Mouse (Mus musculus) brown adipose tissue, adult 24 weeks (tissue): ENCODE results near the gene Mtch1. TPM values are rescaled to one million over a fixed set of nuclear protein-coding genes. Genes with fewer than 3 reads are reported as not detected.
A peak's percentile ranks its signal among the peaks of the same experiment; 100 is the strongest.
"Not testable (repeated sequence)": the region's sequence is repeated elsewhere in the genome, so short reads cannot be mapped to it uniquely, and the experiment has no call there.

ENCODE experiments used
- H3K27ac ChIP-seq: fragments of 200-500 bp; replicated peaks from 2 replicates; pipeline ENCODE4 v1.5.1; 2012; ENCODE audit warnings: low read depth, mild to moderate bottlenecking, low read length
- H3K4me1 ChIP-seq: fragments of 200-500 bp; 2 replicates; pipeline ENCODE4 v1.6.1; 2012; ENCODE audit warnings: low read length, mixed read lengths; ENCODE audit not compliant: control insufficient read depth, insufficient read depth, insufficient read length
- H3K4me3 ChIP-seq: fragments of 200-500 bp; 2 replicates; pipeline ENCODE4 v1.5.1; 2012; ENCODE audit warnings: low read depth, mild to moderate bottlenecking, low read length, moderate library complexity; ENCODE audit not compliant: insufficient read depth
- polyA plus RNA-seq: library from polyadenylated mRNA; stranded (reverse); fragments of >200 nt; gene quantifications from 2 replicates; pipeline ENCODE4 v1.2.4, GENCODE M21; 2012; ENCODE audit not compliant: missing spikeins, insufficient read depth, insufficient read length

Mtch1 gene
- polyA plus RNA-seq, 1 experiment = 261 TPM

GRCm38 (mm10) chr17:29330671-29331410 lies 16.9 kb downstream of the Mtch1 start:
- no peak overlapping the region for H3K27ac ChIP-seq
- H3K4me1 ChIP-seq = no peaks in the 10 kb centered on the region
- H3K4me3 ChIP-seq = no peak overlapping the region

- Histone ChIP-seq H3K27ac (no peak overlapping the region), H3K4me3 (no peak overlapping the region), H3K4me1 (no peaks in the 10 kb centered on the region)
These were observed 17.5 kb downstream of the Mtch1 start for GRCm38 (mm10) chr17:29330221-29330620.

DNA sequence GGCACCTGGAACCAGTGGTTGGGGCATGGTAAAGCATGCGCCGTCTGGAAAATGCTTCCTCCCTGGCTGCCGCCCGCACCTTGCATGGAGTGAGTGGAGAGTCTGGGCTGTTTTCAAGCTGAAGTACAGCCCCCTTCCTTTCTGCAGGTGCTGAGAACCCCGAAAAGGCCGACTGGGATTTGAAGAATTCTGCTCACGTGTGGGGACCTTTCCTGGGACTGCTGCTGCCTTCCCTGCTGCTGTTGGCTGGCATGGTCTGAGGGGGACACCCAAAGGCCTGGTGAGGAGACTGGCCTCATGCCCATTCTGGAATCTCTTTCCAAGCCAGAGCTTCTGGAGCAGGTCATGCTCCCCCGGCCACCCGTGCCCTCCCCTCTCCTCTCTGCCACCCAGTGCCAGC lies 20.0 kb downstream of the Mtch1 start:
- no peak overlapping the region for H3K4me3 ChIP-seq
- no peak overlapping the region for H3K27ac ChIP-seq
- no peaks in the 10 kb centered on the region for H3K4me1 ChIP-seq

DNA sequence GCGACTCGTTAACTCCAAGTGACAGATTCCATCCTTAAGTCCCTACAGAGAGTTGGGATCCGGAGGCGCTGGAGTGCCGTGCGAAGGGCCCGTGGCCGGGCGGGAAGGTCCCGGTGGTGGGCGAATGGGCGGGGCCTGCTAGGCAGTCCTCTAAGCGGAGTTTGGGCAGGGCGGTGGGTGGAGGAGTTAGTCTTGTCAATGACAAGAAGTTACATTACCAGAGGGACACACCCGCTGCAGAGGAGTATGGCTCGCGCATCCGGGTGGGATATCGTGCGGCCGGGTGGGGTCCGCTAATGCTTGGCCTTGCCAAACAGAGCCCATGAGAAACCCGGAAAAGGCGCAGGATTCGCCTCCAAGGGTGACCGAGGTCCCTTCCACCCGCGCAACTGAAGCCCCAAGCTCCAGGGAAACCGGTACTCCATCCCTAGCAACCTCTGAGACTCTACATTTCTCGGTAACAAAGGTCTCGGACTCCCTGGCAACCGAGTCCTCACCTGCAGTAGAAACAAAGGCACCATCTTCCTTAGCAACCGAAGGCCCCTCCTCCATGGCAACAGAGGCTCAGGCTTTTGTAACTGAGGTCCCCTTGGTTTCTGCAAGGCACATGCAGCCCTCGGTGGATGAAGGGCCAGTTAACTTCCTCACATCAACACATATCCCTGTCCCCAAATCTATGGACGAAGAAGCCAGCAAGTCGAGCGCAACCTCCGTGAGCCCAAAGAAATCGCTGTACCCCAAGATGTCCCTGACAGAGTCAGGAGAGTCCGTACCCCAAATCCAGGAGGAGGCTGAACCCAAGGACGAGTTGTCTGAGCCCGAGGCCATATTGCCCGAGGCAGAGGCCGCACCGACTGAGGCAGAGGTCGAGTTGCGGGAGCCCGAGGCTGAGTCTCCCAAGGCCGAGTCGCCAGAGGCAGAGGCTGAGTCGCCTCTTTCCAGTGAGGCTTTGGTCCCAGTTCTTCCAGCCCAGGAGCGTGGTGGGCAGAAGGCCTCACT lies 20.9 kb downstream of the Mtch1 start:
- H3K4me3 ChIP-seq = peak overlapping the region; percentile 23
- no peak overlapping the region for H3K27ac ChIP-seq

DNA sequence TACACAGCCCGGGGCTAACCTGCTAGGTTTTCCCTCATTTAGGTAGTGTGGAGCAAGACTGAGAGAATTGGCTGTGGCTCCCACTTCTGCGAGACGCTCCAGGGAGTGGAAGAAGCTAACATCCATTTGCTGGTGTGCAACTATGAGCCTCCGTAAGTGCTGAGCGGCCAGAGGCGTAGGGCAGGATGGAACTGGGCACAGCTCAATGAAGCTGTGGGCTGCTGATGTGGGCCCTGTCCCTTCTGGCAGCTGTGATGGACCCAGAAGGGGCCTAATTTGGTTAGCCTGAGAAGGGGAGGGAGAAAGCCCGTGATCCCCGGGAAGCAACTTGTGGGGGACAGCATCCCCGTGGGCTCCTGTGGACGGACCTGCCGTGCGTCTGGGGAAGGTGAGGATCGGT lies 21.9 kb downstream of the Mtch1 start:
- Histone ChIP-seq H3K4me1 (no peaks in the 10 kb centered on the region), H3K27ac (no peak overlapping the region), H3K4me3 (no peak overlapping the region)

More for the DNA sequence above, 20.9 kb downstream of the Mtch1 start:
- no peaks in the 10 kb centered on the region for H3K4me1 ChIP-seq

GRCm38 (mm10) chr17:29323625-29324024 lies 24.1 kb downstream of the Mtch1 start:
- Histone ChIP-seq H3K4me3 (no peak overlapping the region), H3K4me1 (no peaks in the 10 kb centered on the region), H3K27ac (no peak overlapping the region)

GRCm38 (mm10) chr17:29322603-29322962 lies 25.2 kb downstream of the Mtch1 start:
- H3K4me3 ChIP-seq = no peak overlapping the region
- no peaks in the 10 kb centered on the region for H3K4me1 ChIP-seq
- H3K27ac ChIP-seq = no peak overlapping the region

- H3K4me1 ChIP-seq = peaks cover under 1% of the 10 kb centered on the region; the same call in 1 of the 2 replicates
- H3K27ac ChIP-seq = no peak overlapping the region
- H3K4me3 ChIP-seq = no peak overlapping the region
These were observed 25.8 kb downstream of the Mtch1 start for GRCm38 (mm10) chr17:29321765-29322602.

DNA sequence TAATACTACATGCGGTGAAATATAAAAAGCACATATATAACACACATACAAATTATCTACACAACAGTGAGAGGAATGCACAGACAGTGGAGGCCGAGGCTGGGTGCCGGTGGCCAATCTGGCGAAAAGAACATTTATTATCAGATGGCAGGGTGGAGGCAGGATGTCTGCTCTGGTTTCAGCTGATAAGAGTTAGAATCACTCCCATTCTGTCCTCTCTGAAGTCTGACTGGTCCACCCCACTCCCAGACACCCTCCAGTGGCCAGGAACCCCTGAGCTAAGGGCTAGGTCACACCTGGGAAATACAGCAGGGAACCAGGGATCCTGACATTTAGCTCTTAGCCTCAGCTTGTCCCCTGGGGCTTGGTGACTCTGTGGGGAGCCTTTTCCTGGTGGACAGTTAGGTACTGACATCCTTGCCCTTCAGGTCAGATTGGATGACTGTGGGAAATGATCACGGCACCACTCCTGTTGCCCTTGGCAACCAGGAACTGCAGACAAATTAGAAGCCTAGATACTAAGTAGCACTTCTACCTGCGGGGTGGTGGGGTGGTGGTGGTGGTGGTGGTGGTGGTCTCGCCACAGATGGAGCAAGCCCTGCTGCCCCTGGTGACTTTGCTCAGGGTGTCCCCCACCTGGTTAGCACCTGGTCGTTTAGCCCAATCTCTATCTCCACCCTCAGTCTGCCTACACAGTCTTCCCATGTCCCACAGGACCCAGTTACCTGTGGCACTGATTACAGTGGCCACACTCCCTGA lies 27.7 kb downstream of the Mtch1 start:
- no peak overlapping the region for H3K27ac ChIP-seq
- no peak overlapping the region; the same call in 1 of the 2 replicates for H3K4me3 ChIP-seq
- peaks cover 18% of the 10 kb centered on the region for H3K4me1 ChIP-seq

- Histone ChIP-seq H3K4me1 (peaks cover 18% of the 10 kb centered on the region), H3K27ac (no peak overlapping the region), H3K4me3 (peak overlapping the region; percentile 25; the same call in 1 of the 2 replicates)
These were observed 28.3 kb downstream of the Mtch1 start for GRCm38 (mm10) chr17:29319476-29319875.

GRCm38 (mm10) chr17:29318731-29319250 lies 28.9 kb downstream of the Mtch1 start:
- Histone ChIP-seq H3K4me3 (no peak overlapping the region), H3K27ac (no peak overlapping the region), H3K4me1 (peaks cover 18% of the 10 kb centered on the region)

GRCm38 (mm10) chr17:29317380-29317779 lies 30.4 kb downstream of the Mtch1 start, which contains the start of gene Pi16:
TSS of gene Pi16 (plus strand) at chr17:29317680.
- H3K4me3 ChIP-seq = not testable (repeated sequence)
- peak within 1 kb of the TSS; percentile 38 for H3K27ac ChIP-seq
- H3K4me1 ChIP-seq = peaks cover 18% of the 10 kb centered on the region

DNA sequence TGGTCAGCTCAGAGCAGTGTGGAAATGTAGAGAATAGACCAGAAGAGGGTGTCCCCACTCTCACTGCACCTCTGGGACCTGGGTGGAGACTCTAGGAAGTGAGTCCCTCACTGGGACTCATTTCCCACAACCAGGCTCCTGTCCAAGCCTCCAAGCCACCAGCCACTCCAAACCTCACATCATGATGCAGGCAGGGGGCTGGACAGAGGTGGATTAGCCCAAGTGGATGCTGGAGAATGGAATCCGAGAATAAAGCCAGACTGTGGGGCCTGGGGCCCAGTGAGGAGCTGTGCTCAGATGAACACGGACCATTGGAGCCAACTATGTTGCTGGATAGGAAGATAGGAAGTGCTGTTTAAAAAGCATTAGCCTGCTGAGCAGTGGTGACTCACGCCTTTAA lies 30.8 kb downstream of the Mtch1 start:
- Histone ChIP-seq H3K4me3 (no peak overlapping the region), H3K27ac (peak overlapping the region; percentile 38), H3K4me1 (peaks cover 18% of the 10 kb centered on the region)
